Mouse (Mus musculus) yolk sac, embryonic 10.5 days (tissue): ENCODE results near the gene Bpifa1.
"Not testable (repeated sequence)": the region's sequence is repeated elsewhere in the genome, so short reads cannot be mapped to it uniquely, and the experiment has no call there.

Source experiments
- DNase-seq: peaks from one replicate; pipeline ENCODE4 v3.0.0-alpha.2; 2017; ENCODE audit warnings: low spot score

Gene Bpifa1

GRCm38 (mm10) chr2:154142580-154142979 is at the start of gene Bpifa1:
TSS of gene Bpifa1 (plus strand) at chr2:154142880.
- no peak for DNase-seq

- no peak for DNase-seq
These were observed 44.9 kb upstream of the Bpifa1 start for GRCm38 (mm10) chr2:154097734-154098133.

GRCm38 (mm10) chr2:154117381-154117780 is 25.3 kb upstream of the Bpifa1 start:
- no peak for DNase-seq

- DNase-seq = no peak
These were observed 12.6 kb upstream of the Bpifa1 start, which contains the start of gene Bpifa3 for GRCm38 (mm10) chr2:154130120-154130519. TSS of gene Bpifa3 (plus strand) at chr2:154130336.

GRCm38 (mm10) chr2:154143735-154144134 is 1.1 kb downstream of the Bpifa1 start:
- DNase-seq = no peak

GRCm38 (mm10) chr2:154147496-154147895 is 4.8 kb downstream of the Bpifa1 start:
- DNase-seq = no peak

GRCm38 (mm10) chr2:154158433-154158832 is 15.8 kb downstream of the Bpifa1 start:
- no peak for DNase-seq

GRCm38 (mm10) chr2:154162307-154162706 is 19.6 kb downstream of the Bpifa1 start, which contains the start of gene Bpifa5:
TSS of gene Bpifa5 (plus strand) at chr2:154162607.
- DNase-seq = no peak

- DNase-seq = no peak
These were observed 20.6 kb downstream of the Bpifa1 start for GRCm38 (mm10) chr2:154163306-154163705.

- DNase-seq = no peak
These were observed 26.5 kb downstream of the Bpifa1 start for GRCm38 (mm10) chr2:154169172-154169571.

GRCm38 (mm10) chr2:154171621-154172020 is 28.9 kb downstream of the Bpifa1 start:
- DNase-seq = no peak

- no peak for DNase-seq
These were observed 30.6 kb downstream of the Bpifa1 start for GRCm38 (mm10) chr2:154173313-154173712.

GRCm38 (mm10) chr2:154181900-154182299 is 39.2 kb downstream of the Bpifa1 start:
- not testable (repeated sequence) for DNase-seq

GRCm38 (mm10) chr2:154183061-154183460 is 40.4 kb downstream of the Bpifa1 start:
- not testable (repeated sequence) for DNase-seq

GRCm38 (mm10) chr2:154185319-154185718 is 42.6 kb downstream of the Bpifa1 start:
- no peak for DNase-seq

GRCm38 (mm10) chr2:154185748-154186147 is 43.1 kb downstream of the Bpifa1 start:
- DNase-seq = no peak

GRCm38 (mm10) chr2:154187468-154187867 is 44.8 kb downstream of the Bpifa1 start:
- DNase-seq = no peak

- DNase-seq = no peak
These were observed 47.3 kb downstream of the Bpifa1 start for GRCm38 (mm10) chr2:154189877-154190434.

GRCm38 (mm10) chr2:154190546-154191258 is 48.0 kb downstream of the Bpifa1 start, which contains the start of gene Bpifb1:
TSS of gene Bpifb1 (plus strand) at chr2:154190818.
- DNase-seq = no peak

GRCm38 (mm10) chr2:154192141-154192540 is 49.5 kb downstream of the Bpifa1 start:
- no peak for DNase-seq

GRCm38 (mm10) chr2:154193071-154193470 is 50.4 kb downstream of the Bpifa1 start:
- DNase-seq = no peak

GRCm38 (mm10) chr2:154193994-154194504 is 51.4 kb downstream of the Bpifa1 start:
- no peak for DNase-seq

- no peak for DNase-seq
These were observed 54.4 kb downstream of the Bpifa1 start for GRCm38 (mm10) chr2:154197036-154197435.
